Mouse (Mus musculus) left cerebral cortex, postnatal 4 days (tissue): Measurements from ENCODE around the gene 2010300C02Rik. TPM values are rescaled to one million over a fixed set of nuclear protein-coding genes. Genes with fewer than 3 reads are reported as not detected.
A peak's percentile ranks its signal among the peaks of the same experiment; 100 is the strongest.

ENCODE experiments used
- DNase-seq: peaks from one replicate; pipeline ENCODE4 v3.0.0-alpha.2; 2022
- intact Hi-C: fragments of 180-260 bp; cut with DNase I; formaldehyde crosslinking; loops from one replicate; pipeline ENCODE4 v1.15.1; 2025
- total RNA-seq, 2 experiments: library from RNA; stranded (reverse); gene quantifications; 2 replicates each; pipeline ENCODE4 v1.2.3; 2021

The 2010300C02Rik gene
- total RNA-seq, 2 experiments from 2014 or later, result 24.8 to 30.1 TPM

- intact Hi-C loops, result no loop called here
Measured at GRCm38 (mm10) chr1:37674266-37674665, 45.6 kb downstream of the 2010300C02Rik start.

DNA sequence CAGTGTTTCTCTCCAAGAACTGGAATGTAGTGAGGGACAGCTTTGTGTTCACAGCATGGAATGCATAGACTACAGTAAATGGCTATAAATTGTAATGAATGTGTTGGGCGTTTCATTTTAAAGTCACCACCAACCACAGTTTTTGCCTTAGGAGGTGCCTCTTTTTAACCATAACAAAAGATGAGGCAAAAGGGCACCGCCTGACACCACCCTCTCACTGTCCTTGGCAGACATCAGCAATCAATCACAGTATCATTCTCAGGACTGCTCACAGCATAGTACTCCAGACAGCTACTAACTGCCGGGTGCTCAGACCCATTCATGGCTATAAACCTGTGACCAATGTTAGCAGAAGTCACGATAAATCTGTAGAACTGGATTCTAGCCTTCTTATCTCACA is 48.6 kb downstream of the 2010300C02Rik start:
- DNase-seq, result no peak
- intact Hi-C loops, result no loop called here

More at GRCm38 (mm10) chr1:37674266-37674665, 45.6 kb downstream of the 2010300C02Rik start:
- DNase-seq, result no peak

- intact Hi-C loops, result no loop called here
- DNase-seq, result no peak
Measured at GRCm38 (mm10) chr1:37667386-37667785, 52.5 kb downstream of the 2010300C02Rik start.

- DNase-seq, result no peak
- intact Hi-C loops, result no loop called here
Measured at GRCm38 (mm10) chr1:37666587-37666986, 53.3 kb downstream of the 2010300C02Rik start.

GRCm38 (mm10) chr1:37665539-37666323 is 54.2 kb downstream of the 2010300C02Rik start:
- intact Hi-C loops, result no loop called here
- no peak for DNase-seq

DNA sequence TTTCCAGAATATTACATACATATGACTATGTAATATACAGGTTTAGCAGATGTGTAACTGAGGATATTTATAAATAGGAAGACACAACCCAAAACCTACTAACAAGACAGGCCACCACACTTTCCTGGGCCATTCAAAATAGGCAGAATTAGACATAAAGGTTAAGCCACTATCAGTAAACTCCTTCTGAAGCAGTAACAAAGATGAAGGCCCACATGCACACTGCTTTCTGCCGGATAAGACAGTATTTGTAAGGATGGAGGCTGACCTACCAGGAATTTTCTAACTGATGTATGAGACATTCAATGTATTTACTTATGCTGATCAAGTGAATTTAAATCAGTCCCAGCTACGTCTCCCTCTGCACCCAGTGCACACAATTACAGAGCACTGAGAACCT is 55.4 kb downstream of the 2010300C02Rik start:
- intact Hi-C loops, result no loop called here
- no peak for DNase-seq

DNA sequence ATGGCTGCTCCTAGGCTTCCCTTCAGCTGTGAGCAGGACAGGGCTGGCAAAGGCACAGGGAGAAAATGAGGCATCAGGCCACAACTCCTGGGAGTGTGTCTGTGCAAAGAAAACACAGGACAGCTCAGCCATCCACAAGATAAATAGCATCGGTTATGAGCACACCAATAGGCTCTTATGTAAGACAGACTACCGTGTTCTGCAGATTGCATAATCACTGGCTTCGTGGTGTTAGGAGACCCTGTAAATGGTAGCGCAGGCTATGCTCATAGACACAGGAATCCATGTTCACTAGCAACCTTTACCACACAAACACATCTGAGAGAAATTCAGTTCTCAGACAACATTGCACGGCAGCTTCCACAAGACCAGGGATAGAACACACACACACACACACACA is 56.3 kb downstream of the 2010300C02Rik start:
- intact Hi-C loops, result no loop called here
- DNase-seq, result no peak

GRCm38 (mm10) chr1:37656017-37656416 is 63.9 kb downstream of the 2010300C02Rik start:
- DNase-seq, result no peak
- intact Hi-C loops, result no loop called here

DNA sequence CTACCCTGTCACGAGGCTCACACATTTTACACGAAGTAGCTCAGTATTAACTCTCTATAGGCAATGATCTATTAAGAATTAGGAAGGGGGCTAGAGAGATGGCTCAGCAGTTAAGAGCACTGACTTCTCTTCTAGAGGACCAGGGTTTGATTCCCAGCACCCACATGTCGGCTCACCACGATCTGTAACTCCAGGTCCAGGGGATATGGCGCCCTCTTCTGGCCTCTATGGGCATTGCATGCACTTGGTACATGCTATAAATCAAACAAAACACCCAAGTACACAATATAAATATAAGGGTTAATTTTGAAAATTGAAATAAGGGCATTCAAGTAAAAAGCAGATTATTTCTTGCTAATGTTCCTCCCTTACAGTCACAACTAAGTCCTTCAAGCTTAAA is 65.9 kb downstream of the 2010300C02Rik start:
- no peak for DNase-seq
- intact Hi-C loops, result no loop called here

DNA sequence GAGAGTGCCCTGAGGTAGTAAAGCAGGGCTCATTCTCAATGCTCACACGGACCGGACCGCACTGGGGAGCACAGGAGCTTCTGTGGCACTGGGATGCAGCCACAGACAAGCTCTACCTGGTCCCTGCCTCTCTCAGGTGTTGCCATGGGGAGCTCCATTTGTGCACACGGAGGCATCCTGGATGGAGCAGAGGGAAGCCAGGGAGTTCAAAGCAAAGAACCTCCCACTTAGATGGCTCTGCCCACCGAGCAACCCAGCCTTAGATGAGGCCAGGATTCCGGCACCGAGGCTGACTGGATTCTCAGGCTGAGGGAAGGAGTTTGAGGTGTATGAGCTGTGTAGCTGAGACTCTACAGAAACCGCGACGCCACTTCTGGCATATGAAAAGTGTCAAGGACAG is 72.8 kb downstream of the 2010300C02Rik start:
- no peak for DNase-seq
- intact Hi-C loops, result no loop called here

- no peak for DNase-seq
- intact Hi-C loops, result no loop called here
Measured at GRCm38 (mm10) chr1:37644501-37644900, 75.4 kb downstream of the 2010300C02Rik start.

DNA sequence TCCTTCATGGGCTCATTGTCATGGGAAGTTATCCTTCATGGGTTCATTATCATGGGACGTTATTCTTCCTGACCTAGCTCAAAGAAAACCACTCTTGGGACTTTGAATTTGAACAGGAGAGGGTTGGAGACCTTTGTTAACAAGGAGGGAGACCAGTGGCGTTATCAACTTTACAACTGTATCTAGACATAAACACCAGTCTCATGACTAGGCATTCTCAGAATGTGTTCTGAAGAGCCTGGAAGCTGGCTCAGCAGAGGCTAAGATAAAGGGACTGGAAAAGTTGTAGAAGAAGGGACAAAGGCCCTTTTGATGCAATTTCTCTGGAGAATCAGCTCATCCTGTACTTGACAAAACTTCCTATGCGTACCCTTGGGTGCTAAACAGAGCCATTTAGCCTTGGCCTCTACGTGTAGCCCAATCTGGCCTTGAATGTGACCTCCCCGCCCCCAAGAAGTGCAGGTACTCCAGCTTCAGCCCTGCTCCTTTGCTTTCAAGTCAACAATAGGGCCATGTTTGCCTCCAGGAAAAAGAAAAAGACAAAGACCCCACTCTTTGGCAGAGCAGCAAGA is 76.0 kb downstream of the 2010300C02Rik start:
- DNase-seq, result no peak
- intact Hi-C loops, result no loop called here

GRCm38 (mm10) chr1:37641361-37641760 is 78.5 kb downstream of the 2010300C02Rik start:
- DNase-seq, result no peak
- intact Hi-C loops, result no loop called here

DNA sequence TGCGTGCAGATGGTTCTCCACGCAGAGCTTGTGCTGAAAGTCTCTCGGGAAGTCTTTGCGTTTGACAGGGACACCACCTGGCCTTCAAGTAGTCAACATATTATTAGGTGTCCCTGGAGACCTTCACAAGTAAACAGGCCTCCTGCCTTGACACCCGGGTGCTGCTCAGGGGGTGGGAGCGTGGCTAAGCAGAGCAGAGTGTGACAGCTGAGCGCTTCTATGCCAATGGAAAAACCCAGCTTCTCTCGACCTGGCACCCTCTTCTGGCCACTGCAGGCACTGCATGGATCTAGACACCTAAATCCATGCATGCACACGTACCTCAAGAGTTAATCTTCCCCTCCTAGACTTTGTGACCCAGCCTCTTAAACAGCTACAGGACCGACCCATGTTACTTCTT is 80.8 kb downstream of the 2010300C02Rik start:
- peak; percentile 80 for DNase-seq
- intact Hi-C loops, result loop anchor here (5.0 to 10.0 kb wide), 4 partner anchors 97 to 1266 kb away; partner anchors contain the start of gene Mgat4a

GRCm38 (mm10) chr1:37638560-37638959 is 81.3 kb downstream of the 2010300C02Rik start:
- intact Hi-C loops, result loop anchor here (5.0 to 10.0 kb wide), 4 partner anchors 96 to 1266 kb away; partner anchors contain the start of gene Mgat4a
- no peak for DNase-seq

DNA sequence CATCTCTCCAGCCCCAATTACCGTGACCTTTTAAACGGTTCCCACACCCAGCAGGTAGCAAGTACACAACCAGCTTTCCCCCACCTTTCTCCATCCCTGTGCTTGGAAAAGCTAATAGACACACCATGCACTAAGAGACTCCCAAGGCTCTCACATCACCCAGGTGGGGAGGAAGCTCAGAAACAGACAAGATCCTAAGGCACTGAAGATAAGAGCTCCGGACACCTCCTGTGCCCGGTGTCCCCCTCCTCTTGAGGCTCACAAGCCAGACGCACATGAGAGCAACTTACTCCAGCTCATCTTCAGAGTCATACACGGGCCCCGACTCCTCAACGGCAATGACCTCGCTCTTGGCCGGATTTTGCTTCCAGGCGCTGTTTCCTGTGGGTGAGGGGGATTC is 82.3 kb downstream of the 2010300C02Rik start:
- no peak for DNase-seq
- intact Hi-C loops, result loop anchor here (5.0 to 10.0 kb wide), 4 partner anchors 95 to 1267 kb away; partner anchors contain the start of gene Mgat4a

DNA sequence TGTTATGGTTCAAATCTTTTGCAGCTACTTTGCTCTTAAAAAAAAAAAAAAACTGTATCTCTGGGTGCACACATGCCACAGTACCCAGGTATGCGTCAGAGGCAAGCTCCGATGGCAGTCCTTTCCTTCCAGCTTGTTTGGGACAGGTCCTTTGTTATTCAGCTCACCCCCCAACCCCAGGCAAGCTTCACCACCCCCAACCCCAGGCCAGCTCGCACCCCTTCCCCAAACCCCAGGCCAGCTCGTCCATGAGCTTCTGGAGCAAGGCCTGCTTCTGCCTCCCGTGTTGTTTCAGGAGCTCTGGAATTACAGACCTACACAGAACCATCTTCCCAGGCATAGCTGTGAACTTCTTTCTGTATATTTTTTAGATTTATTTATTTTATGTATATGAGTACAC is 83.1 kb downstream of the 2010300C02Rik start:
- intact Hi-C loops, result loop anchor here (5.0 to 10.0 kb wide), 4 partner anchors 95 to 1268 kb away; partner anchors contain the start of gene Mgat4a
- DNase-seq, result no peak

GRCm38 (mm10) chr1:37636169-37636568 is 83.7 kb downstream of the 2010300C02Rik start:
- DNase-seq, result peak; percentile 54
- intact Hi-C loops, result loop anchor here (5.0 to 10.0 kb wide), 4 partner anchors 94 to 1269 kb away; partner anchors contain the start of gene Mgat4a

DNA sequence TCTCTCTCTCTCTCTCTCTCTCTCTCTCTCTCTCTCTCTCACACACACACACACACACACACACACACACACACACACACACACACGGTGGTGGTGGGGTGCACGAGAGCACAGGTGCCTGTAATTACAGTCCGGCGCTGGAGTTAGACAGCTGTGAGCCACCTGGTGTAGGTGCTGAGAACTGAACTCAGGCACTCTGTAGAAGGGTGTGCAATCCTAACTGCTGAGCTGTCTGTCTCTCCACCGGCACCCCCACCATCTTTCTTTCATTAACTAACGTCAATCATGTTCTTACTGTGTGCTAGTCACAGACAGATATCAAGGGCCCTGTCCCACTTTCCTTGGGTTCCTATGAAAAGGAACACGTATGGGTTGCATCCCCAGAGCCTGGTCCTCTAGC is 84.2 kb downstream of the 2010300C02Rik start:
- no peak for DNase-seq
- intact Hi-C loops, result loop anchor here (5.0 to 10.0 kb wide), 4 partner anchors 93 to 1269 kb away; partner anchors contain the start of gene Mgat4a

DNA sequence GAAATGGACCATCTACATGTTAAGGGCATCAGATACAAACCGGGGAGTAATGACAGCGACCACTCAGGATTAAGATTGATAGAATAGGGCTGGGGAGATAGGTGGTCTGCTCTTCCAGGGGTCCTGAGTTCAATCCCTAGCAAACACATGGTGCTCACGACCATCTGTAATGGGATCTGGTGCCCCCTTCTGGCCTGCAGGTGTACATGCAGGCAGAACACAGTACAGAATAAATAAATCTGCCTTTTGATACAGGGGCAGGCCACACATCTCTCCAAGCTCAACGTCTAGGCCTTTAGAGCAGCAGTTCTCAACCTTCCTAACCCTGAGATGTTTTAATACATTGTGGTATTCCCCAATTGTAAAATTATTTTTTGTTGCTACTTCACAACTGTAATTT is 85.2 kb downstream of the 2010300C02Rik start:
- peak; percentile 56 for DNase-seq
- intact Hi-C loops, result loop anchor here (5.0 to 10.0 kb wide), 4 partner anchors 92 to 1270 kb away; partner anchors contain the start of gene Mgat4a

- DNase-seq, result no peak
- intact Hi-C loops, result loop anchor here (10.0 kb wide), 2 partner anchors 899 to 1271 kb away; no protein-coding TSS in a partner anchor
Measured at GRCm38 (mm10) chr1:37633516-37633915, 86.4 kb downstream of the 2010300C02Rik start.
